Mouse (Mus musculus) lung, postnatal 0 days (tissue): ENCODE measurements around the gene Dlgap1. TPM values are rescaled to one million over a fixed set of nuclear protein-coding genes. Genes with fewer than 3 reads are reported as not detected.

Source experiments
- ATAC-seq: fragments of 200-750 bp; cut with Nextera tagmentation; 2 replicates; pipeline ENCODE4 v1.8.0; 2017; ENCODE audit warnings: moderate library complexity
- DNase-seq: peaks from one replicate; pipeline ENCODE4 v3.0.0-alpha.2; 2016; ENCODE audit warnings: low spot score
- H3K27ac ChIP-seq: fragments of 300-500 bp; sonication (generic); 2 replicates; pipeline ENCODE4 v1.5.1; 2014; ENCODE audit warnings: antibody characterized with exemption, mild to moderate bottlenecking, low read length, mixed read lengths
- H3K27me3 ChIP-seq: fragments of 300-500 bp; sonication (generic); replicated peaks from 2 replicates; pipeline ENCODE4 v1.6.1; 2014; ENCODE audit warnings: low read length, mixed read lengths; ENCODE audit not compliant: insufficient read depth
- H3K36me3 ChIP-seq: fragments of 300-500 bp; sonication (generic); 2 replicates; pipeline ENCODE4 v1.6.1; 2014; ENCODE audit warnings: low read length, mixed read lengths; ENCODE audit not compliant: insufficient read depth
- H3K4me1 ChIP-seq: fragments of 300-500 bp; sonication (generic); 2 replicates; pipeline ENCODE4 v1.6.1; 2014; ENCODE audit warnings: antibody characterized with exemption, low read depth, low read length, mixed read lengths; ENCODE audit not compliant: insufficient read depth
- H3K4me2 ChIP-seq: fragments of 300-500 bp; sonication (generic); replicated peaks from 2 replicates; pipeline ENCODE4 v1.6.1; 2014; ENCODE audit warnings: low read depth, mild to moderate bottlenecking, low read length, moderate library complexity, mixed read lengths
- H3K4me3 ChIP-seq: fragments of 300-500 bp; sonication (generic); 2 replicates; pipeline ENCODE4 v1.5.1; 2014; ENCODE audit warnings: low read depth, low read length
- H3K9ac ChIP-seq: fragments of 300-500 bp; sonication (generic); replicated peaks from 2 replicates; pipeline ENCODE4 v1.6.1; 2014; ENCODE audit warnings: low read depth, mild to moderate bottlenecking
- H3K9me3 ChIP-seq: fragments of 300-500 bp; sonication (generic); 2 replicates; pipeline ENCODE4 v1.6.1; 2016; ENCODE audit warnings: low read length, mixed read lengths
- CTCF ChIP-seq: IDR thresholded peaks from 2 replicates; pipeline ENCODE4 v1.5.1; 2016; ENCODE audit warnings: antibody characterized with exemption, mild to moderate bottlenecking
- EP300 ChIP-seq: IDR thresholded peaks from 2 replicates; pipeline ENCODE4 v1.6.1; 2016; ENCODE audit warnings: antibody characterized with exemption, mild to moderate bottlenecking, control low read depth
- WGBS: fragments of 180-500 bp; shearing (Covaris S2); extraction: QIAGEN DNeasy Blood & Tissue Kit; methylation state at CpG from one replicate; pipeline ENCODE4 v1.1.7; 2014; 5-methylcytosine and 5-hydroxymethylcytosine counted together
- polyA plus RNA-seq: library from polyadenylated mRNA; unstranded; fragments of >200 nt; fragmentation: Nextera tagmentation; extraction: Ambion mirVana; gene quantifications from 2 replicates; pipeline ENCODE4 v1.2.1, GENCODE M21; 2015

Gene Dlgap1
- polyA plus RNA-seq, 1 experiment from 2014 or later, result 0.26 TPM

DNA sequence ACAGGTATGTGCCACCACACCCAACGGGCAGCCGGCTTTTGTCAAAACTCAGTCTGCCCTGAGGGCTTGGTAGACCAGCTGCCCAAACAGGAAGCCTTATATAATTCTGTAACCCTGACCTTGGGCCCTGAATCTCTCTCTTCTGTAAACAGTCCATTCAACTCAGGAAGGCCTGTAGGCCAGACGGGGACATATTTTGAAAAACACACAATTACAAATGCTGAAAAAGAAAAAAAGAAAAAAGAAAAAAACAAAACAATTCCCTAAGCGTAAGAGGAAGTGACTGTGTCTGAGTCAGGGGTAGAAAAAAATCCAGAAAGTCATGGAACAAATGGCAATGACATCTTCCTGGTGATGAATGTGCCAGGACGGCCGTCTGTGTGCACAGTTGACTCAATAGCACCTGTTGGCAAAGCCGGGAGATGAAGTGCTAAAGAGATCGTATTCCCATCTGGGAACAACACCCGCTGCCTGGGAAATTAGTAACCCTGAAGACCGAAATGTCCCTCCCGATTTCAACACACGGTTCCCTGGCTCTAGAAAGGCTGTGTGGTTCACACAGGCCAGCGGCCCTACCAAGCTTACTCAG is 784.7 kb downstream of the Dlgap1 start:
- peak; percentile 52 for DNase-seq
- H3K36me3 ChIP-seq, result no peaks in the 10 kb centered on the region
- H3K4me3 ChIP-seq, result no peak overlapping the region
- H3K27ac ChIP-seq, result peak overlapping the region; percentile 32
- H3K27me3 ChIP-seq, result no peaks in the 10 kb centered on the region
- H3K4me1 ChIP-seq, result peaks cover 5% of the 10 kb centered on the region; the same call in 1 of the 2 replicates
- H3K9ac ChIP-seq, result no peak overlapping the region
- WGBS, result 46% methylated on average over 13 of the region's 13 CpGs
- TF ChIP-seq EP300 (peak; percentile 73), CTCF (no peak)
- peak; percentile 33 for ATAC-seq
- no peaks in the 10 kb centered on the region for H3K9me3 ChIP-seq
- no peak overlapping the region for H3K4me2 ChIP-seq

DNA sequence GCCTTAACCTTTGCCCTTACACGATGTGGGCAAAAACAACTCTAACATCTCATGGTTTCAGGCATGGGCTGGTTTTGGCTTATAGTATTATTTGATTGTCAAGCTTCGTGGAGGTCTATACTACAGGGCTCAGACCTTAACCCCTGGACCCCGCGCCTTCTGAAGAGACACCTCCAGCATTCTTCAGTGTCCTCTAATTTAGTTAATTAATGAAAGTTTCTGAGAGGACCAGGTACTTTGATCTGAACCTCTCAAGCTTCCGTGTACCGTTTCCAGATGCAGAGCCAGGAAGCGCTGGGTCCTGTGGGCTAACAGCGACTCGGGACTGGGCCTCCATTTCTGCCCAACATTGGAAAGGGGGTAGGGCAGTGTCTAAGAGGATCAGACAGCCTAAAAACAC is 785.2 kb downstream of the Dlgap1 start:
- no peak for TF ChIP-seq CTCF
- no peak for TF ChIP-seq EP300
- H3K27ac ChIP-seq, result peak overlapping the region; percentile 32; the same call in 1 of the 2 replicates
- no peaks in the 10 kb centered on the region for H3K36me3 ChIP-seq
- H3K9me3 ChIP-seq, result no peaks in the 10 kb centered on the region
- no peak overlapping the region for H3K4me2 ChIP-seq
- ATAC-seq, result no peak
- H3K4me1 ChIP-seq, result peaks cover 5% of the 10 kb centered on the region; the same call in 1 of the 2 replicates
- H3K9ac ChIP-seq, result no peak overlapping the region
- H3K27me3 ChIP-seq, result no peaks in the 10 kb centered on the region
- no peak for DNase-seq
- 70% methylated on average over 9 of the region's 9 CpGs for WGBS
- H3K4me3 ChIP-seq, result no peak overlapping the region

DNA sequence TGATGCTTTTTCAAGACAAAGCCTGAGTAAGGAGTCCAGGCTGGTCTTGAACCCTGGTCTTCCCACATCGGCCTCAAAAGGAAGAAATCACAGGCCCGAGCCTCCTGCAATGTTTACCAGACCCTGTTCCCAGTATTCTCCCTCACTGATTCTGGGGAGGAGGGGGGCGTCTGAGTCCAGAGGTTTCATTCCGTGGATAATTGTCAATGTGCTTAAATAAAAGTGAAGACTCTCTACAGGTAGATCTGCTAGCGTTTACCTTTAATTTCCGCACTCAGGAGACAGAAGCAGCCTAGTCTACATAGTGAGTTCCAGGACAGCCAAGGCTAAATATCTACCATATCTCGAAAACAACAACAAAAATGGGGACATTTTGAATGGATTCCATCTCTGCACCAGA is 785.8 kb downstream of the Dlgap1 start:
- DNase-seq (no peak), ATAC-seq (no peak)
- H3K9me3 ChIP-seq, result no peaks in the 10 kb centered on the region
- no peak overlapping the region for H3K9ac ChIP-seq
- H3K4me2 ChIP-seq, result peak overlapping the region; percentile 67; the same call in 1 of the 2 replicates
- H3K4me3 ChIP-seq, result peak overlapping the region; percentile 40; the same call in 1 of the 2 replicates
- TF ChIP-seq EP300 (no peak), CTCF (no peak)
- H3K27me3 ChIP-seq, result no peaks in the 10 kb centered on the region
- H3K4me1 ChIP-seq, result peaks cover 5% of the 10 kb centered on the region; the same call in 1 of the 2 replicates
- no peak overlapping the region for H3K27ac ChIP-seq
- 44% methylated on average over 7 of the region's 7 CpGs for whole genome bisulfite sequencing
- no peaks in the 10 kb centered on the region for H3K36me3 ChIP-seq

DNA sequence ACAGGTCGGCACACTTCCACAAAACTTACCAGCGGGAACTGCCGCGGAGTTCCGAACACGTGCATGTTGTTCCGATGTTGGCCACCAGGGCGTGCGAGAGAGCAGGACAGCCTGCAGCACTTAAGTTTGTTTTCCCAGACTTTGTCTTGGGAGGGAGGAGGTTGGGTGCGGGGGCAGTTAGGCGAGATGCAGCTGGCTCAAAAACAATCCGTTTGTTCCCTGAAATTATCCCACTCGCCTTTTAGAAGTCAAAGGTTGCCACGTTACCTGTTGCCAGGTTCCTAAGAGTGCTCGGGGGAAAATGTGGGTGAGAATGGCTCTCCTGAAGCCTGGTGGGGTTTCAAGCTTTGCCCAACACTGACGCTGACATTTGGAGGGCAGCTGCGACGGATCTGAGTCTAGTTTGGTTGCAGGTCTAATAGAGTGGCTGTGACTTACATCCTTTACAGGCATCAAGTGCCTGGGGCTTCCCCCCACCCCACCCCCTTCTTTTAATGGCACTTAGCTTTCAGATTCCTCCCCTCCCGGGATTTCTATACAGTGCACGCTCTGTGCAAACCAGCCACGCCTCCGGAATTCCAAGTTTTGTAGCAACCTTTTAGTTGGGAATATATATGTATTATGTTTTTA is 786.3 kb downstream of the Dlgap1 start:
- H3K4me2 ChIP-seq, result peak overlapping the region; percentile 67
- H3K27ac ChIP-seq, result peak overlapping the region; percentile 74
- H3K9ac ChIP-seq, result 0 out of 2 replicates have a peak overlapping the region, but pooled peaks have one; percentile 26
- WGBS, result 2% methylated on average over 22 of the region's 22 CpGs
- TF ChIP-seq EP300 (no peak), CTCF (peak; percentile 99)
- peak; percentile 65 for ATAC-seq
- H3K27me3 ChIP-seq, result no peaks in the 10 kb centered on the region
- peak overlapping the region; percentile 40 for H3K4me3 ChIP-seq
- no peaks in the 10 kb centered on the region for H3K9me3 ChIP-seq
- H3K4me1 ChIP-seq, result peaks cover 5% of the 10 kb centered on the region; the same call in 1 of the 2 replicates
- H3K36me3 ChIP-seq, result no peaks in the 10 kb centered on the region
- peak; percentile 94 for DNase-seq

DNA sequence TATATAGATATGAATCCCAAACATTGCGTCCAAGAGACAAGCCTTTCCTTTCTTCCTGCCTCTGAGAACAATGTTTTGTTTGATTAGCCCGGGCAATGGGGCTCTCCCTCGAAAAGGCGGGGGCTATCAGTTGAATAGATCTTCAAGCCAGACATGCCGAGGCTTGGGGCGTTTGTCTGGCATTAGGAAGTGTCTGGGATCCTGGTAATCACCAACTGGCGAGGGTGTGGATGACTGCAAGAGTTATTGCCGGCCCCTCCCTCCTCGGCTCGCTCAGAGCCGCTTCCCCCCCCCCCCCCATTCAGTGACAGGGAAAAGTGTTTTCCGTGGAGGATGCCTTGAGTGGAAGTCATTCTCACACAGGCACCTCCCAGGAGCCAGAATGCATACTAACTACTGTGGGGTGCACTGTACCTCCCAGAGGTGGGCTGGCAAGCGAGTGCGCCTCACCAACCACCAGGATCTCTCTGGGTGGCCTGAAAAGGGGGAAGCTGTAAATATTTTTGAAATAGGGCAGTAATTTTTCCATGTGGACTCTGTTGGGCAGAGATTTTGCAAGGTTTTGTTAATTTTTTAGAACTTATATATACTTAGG is 786.9 kb downstream of the Dlgap1 start:
- TF ChIP-seq EP300 (no peak), CTCF (no peak)
- H3K36me3 ChIP-seq, result no peaks in the 10 kb centered on the region
- DNase-seq (peak; percentile 53), ATAC-seq (peak; percentile 43)
- WGBS, result 5% methylated on average over 10 of the region's 14 CpGs
- peaks cover 4% of the 10 kb centered on the region; the same call in 1 of the 2 replicates for H3K4me1 ChIP-seq
- no peaks in the 10 kb centered on the region for H3K27me3 ChIP-seq
- peak overlapping the region; percentile 40 for H3K4me3 ChIP-seq
- peak overlapping the region; percentile 74; the same call in 1 of the 2 replicates for H3K27ac ChIP-seq
- H3K4me2 ChIP-seq, result peak overlapping the region; percentile 67
- H3K9me3 ChIP-seq, result no peaks in the 10 kb centered on the region
- no peak overlapping the region for H3K9ac ChIP-seq

DNA sequence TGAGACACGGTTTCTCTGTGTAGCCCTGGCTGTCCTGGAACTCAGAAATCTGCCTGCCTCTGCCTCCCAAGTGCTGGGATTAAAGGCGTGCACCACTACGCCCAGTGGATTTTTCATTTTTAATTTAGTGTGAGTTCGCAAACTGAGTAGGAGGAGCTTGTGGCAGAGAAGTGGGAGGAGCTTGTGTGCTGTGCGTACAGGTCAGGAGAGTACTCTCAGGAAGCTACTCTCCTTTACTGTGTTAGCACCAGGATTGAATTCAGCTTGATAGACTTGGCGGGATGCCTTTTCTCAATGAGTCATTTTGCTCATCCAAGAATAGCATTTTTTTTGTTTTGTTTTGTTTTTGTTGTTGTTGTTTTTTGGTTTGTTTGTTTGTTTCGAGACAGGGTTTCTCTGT is 793.1 kb downstream of the Dlgap1 start:
- H3K27me3 ChIP-seq, result no peaks in the 10 kb centered on the region
- no peaks in the 10 kb centered on the region for H3K36me3 ChIP-seq
- no peak overlapping the region for H3K9ac ChIP-seq
- TF ChIP-seq EP300 (no peak), CTCF (no peak)
- 86% methylated on average over 6 of the region's 7 CpGs for WGBS
- H3K4me1 ChIP-seq, result no peaks in the 10 kb centered on the region
- no peak for ATAC-seq
- no peak for DNase-seq
- no peak overlapping the region for H3K27ac ChIP-seq
- H3K4me2 ChIP-seq, result no peak overlapping the region
- H3K9me3 ChIP-seq, result no peaks in the 10 kb centered on the region
- no peak overlapping the region for H3K4me3 ChIP-seq
